Mouse (Mus musculus) gastrocnemius, postnatal 25 days (tissue): ENCODE data around the gene Det1. TPM values are rescaled to one million over a fixed set of nuclear protein-coding genes. Genes with fewer than 3 reads are reported as not detected.
A peak's percentile ranks its signal among the peaks of the same experiment; 100 is the strongest.

Experiments used
- DNase-seq: peaks from one replicate; pipeline ENCODE4 v3.0.0; 2022
- long read RNA-seq, 2 experiments: library from polyadenylated mRNA; stranded (forward); transcript quantifications; one replicate each; pipeline ENCODE4 v2.0.0; 2021
- total RNA-seq, 2 experiments: library from RNA; stranded (reverse); gene quantifications; 1 replicate in 1 of 2; 2 replicates in 1 of 2; pipeline ENCODE4 v1.2.3; 2021

Det1 gene
- 10 to 100 TPM; 13.3 to 14.5 TPM for total RNA-seq
- long read RNA-seq, experiment 1, partial matches to known transcripts, result 0 of 10 reads
- long read RNA-seq, experiment 1, other reads (novel, unspliced or antisense), result 7 of 10 reads
- long read RNA-seq, experiment 2, partial matches to known transcripts, result 3 of 20 reads
- long read RNA-seq, experiment 2, other reads (novel, unspliced or antisense), result 12 of 20 reads

- DNase-seq, result peak; percentile 87
Observed at GRCm38 (mm10) chr7:78846737-78847434, at the start of gene Det1. TSS of gene Det1 (minus strand) at chr7:78847263.

- DNase-seq, result peak; percentile 97
Observed at GRCm38 (mm10) chr7:78895653-78896333, 48.7 kb upstream of the Det1 start, which contains the start of gene Aen. TSS of gene Aen (plus strand) at chr7:78895854.

GRCm38 (mm10) chr7:78895021-78895652 is 48.1 kb upstream of the Det1 start:
- no peak for DNase-seq

- no peak for DNase-seq
Observed at GRCm38 (mm10) chr7:78893917-78894316, 46.9 kb upstream of the Det1 start.

- peak; percentile 61 for DNase-seq
Observed at GRCm38 (mm10) chr7:78890641-78891040, 43.6 kb upstream of the Det1 start.

GRCm38 (mm10) chr7:78887431-78887842 is 40.4 kb upstream of the Det1 start:
- DNase-seq, result no peak

- no peak for DNase-seq
Observed at GRCm38 (mm10) chr7:78886496-78886895, 39.4 kb upstream of the Det1 start.

GRCm38 (mm10) chr7:78885404-78885803 is 38.3 kb upstream of the Det1 start:
- no peak for DNase-seq

GRCm38 (mm10) chr7:78884139-78884538 is 37.1 kb upstream of the Det1 start:
- DNase-seq, result no peak

- DNase-seq, result no peak
Observed at GRCm38 (mm10) chr7:78883726-78884060, 36.6 kb upstream of the Det1 start.

- no peak for DNase-seq
Observed at GRCm38 (mm10) chr7:78883016-78883725, 36.1 kb upstream of the Det1 start.

- DNase-seq, result no peak
Observed at GRCm38 (mm10) chr7:78882469-78882837, 35.4 kb upstream of the Det1 start.

- no peak for DNase-seq
Observed at GRCm38 (mm10) chr7:78881607-78882468, 34.8 kb upstream of the Det1 start.

- no peak for DNase-seq
Observed at GRCm38 (mm10) chr7:78872831-78873230, 25.8 kb upstream of the Det1 start.

- no peak for DNase-seq
Observed at GRCm38 (mm10) chr7:78872366-78872765, 25.3 kb upstream of the Det1 start.

- no peak for DNase-seq
Observed at GRCm38 (mm10) chr7:78868731-78869130, 21.7 kb upstream of the Det1 start.

GRCm38 (mm10) chr7:78865212-78865949 is 18.3 kb upstream of the Det1 start:
- no peak for DNase-seq

- no peak for DNase-seq
Observed at GRCm38 (mm10) chr7:78864446-78864802, 17.4 kb upstream of the Det1 start.

- no peak for DNase-seq
Observed at GRCm38 (mm10) chr7:78863796-78864445, 16.9 kb upstream of the Det1 start.

GRCm38 (mm10) chr7:78855044-78855655 is 8.1 kb upstream of the Det1 start:
- no peak for DNase-seq
